Mouse (Mus musculus) stomach, embryonic 14.5 days (tissue): ENCODE measurements at regions not wholly inside any gene's neighbourhood (a gene's known extent, or its start where the extent isn't known, plus 50 kb on each side); places are given as distances from the start of the nearest gene placed in this dataset.

Experiments
- ATAC-seq: fragments of 200-750 bp; cut with Nextera tagmentation; 2 replicates; pipeline ENCODE4 v1.8.0; 2017; ENCODE audit warnings: low read depth, moderate TSS enrichment; ENCODE audit not compliant: insufficient number of reproducible peaks, insufficient read depth, low FRiP score
- H3K27ac ChIP-seq: fragments of 300-500 bp; sonication (generic); 2 replicates; pipeline ENCODE4 v1.5.1; 2014; ENCODE audit warnings: mild to moderate bottlenecking, low read length, moderate library complexity, mixed read lengths
- H3K27me3 ChIP-seq: fragments of 300-500 bp; sonication (generic); 2 replicates; pipeline ENCODE4 v1.6.1; 2014; ENCODE audit warnings: low read length, control low read depth, mixed read lengths; ENCODE audit not compliant: control insufficient read depth, insufficient read depth
- H3K36me3 ChIP-seq: fragments of 300-500 bp; sonication (generic); 2 replicates; pipeline ENCODE4 v1.6.1; 2014; ENCODE audit warnings: mild to moderate bottlenecking, control low read depth, low read length, moderate library complexity, mixed read lengths; ENCODE audit not compliant: control insufficient read depth, insufficient read depth
- H3K4me1 ChIP-seq: fragments of 300-500 bp; sonication (generic); 2 replicates; pipeline ENCODE4 v1.6.1; 2014; ENCODE audit warnings: low read length, control low read depth, mixed read lengths; ENCODE audit not compliant: control insufficient read depth, insufficient read depth
- H3K4me2 ChIP-seq: fragments of 300-500 bp; sonication (generic); replicated peaks from 2 replicates; pipeline ENCODE4 v1.6.1; 2014; ENCODE audit warnings: low read depth, low read length, control low read depth
- H3K4me3 ChIP-seq: fragments of 300-500 bp; sonication (generic); 2 replicates; pipeline ENCODE4 v1.5.1; 2014; ENCODE audit warnings: low read depth, low read length, control low read depth
- H3K9ac ChIP-seq: fragments of 300-500 bp; sonication (generic); replicated peaks from 2 replicates; pipeline ENCODE4 v1.6.1; 2014; ENCODE audit warnings: low read depth, mild to moderate bottlenecking, control low read depth, low read length, moderate library complexity, mixed read lengths
- H3K9me3 ChIP-seq: fragments of 300-500 bp; sonication (generic); 2 replicates; pipeline ENCODE4 v1.6.1; 2016; ENCODE audit warnings: low read depth, low read length, control low read depth; ENCODE audit not compliant: control insufficient read depth
- WGBS: fragments of 180-500 bp; shearing (Covaris S2); extraction: QIAGEN DNeasy Blood & Tissue Kit; methylation state at CpG from one replicate; pipeline ENCODE4 v1.1.7; 2014; 5-methylcytosine and 5-hydroxymethylcytosine counted together

DNA sequence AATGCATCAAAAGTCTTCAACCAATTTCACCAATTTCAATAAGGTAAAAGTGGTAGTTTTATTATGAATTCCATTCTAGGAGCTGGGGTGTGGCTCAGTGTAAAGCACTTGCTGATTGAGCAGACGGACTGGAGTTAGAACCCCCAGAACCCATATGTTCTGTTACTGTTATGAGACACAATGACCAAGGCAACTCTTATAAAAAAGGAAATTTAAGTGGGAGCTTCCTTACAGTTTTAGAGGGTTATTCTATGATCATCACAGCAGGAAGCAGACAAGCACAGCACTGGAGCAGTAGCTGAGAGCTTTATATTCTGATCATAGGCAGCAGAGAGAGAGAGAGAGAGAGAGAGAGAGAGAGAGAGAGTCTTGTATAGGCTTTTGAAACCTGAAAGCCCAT, 81.7 kb upstream of the 1700016C15Rik start:
- no peak overlapping the region for H3K27ac ChIP-seq
- no peak overlapping the region for H3K4me2 ChIP-seq
- WGBS, result 89% methylated on average over 1 of the region's 1 CpGs
- no peaks in the 10 kb centered on the region for H3K27me3 ChIP-seq
- H3K36me3 ChIP-seq, result no peaks in the 10 kb centered on the region
- no peak overlapping the region for H3K9ac ChIP-seq
- H3K9me3 ChIP-seq, result no peaks in the 10 kb centered on the region
- H3K4me1 ChIP-seq, result no peaks in the 10 kb centered on the region
- no peak overlapping the region for H3K4me3 ChIP-seq
- ATAC-seq, result no peak

DNA sequence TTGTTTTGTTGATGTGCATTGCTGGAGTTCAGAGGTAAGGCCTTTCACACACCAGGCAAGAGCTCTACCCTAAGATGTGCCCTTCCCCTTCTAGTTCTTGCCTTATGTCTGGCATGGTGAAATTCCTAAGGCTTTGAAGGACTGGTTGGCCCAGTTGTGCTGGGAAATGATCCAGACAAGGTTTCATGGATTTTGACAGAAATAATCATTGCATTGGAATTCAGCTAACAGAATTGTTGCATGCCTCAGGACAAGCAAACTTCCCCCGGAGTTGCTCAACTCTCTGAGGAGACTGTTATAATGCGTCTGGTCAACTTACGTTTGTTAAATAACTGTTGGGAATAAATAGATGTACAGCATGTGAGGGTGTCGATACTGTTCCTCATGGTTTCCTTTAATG, 80.6 kb upstream of the 1700016C15Rik start:
- H3K36me3 ChIP-seq, result no peaks in the 10 kb centered on the region
- H3K4me2 ChIP-seq, result no peak overlapping the region
- no peaks in the 10 kb centered on the region for H3K9me3 ChIP-seq
- no peak overlapping the region for H3K4me3 ChIP-seq
- ATAC-seq, result no peak
- no peaks in the 10 kb centered on the region for H3K27me3 ChIP-seq
- no peaks in the 10 kb centered on the region for H3K4me1 ChIP-seq
- WGBS, result 76% methylated on average over 4 of the region's 4 CpGs
- H3K27ac ChIP-seq, result no peak overlapping the region
- no peak overlapping the region for H3K9ac ChIP-seq

DNA sequence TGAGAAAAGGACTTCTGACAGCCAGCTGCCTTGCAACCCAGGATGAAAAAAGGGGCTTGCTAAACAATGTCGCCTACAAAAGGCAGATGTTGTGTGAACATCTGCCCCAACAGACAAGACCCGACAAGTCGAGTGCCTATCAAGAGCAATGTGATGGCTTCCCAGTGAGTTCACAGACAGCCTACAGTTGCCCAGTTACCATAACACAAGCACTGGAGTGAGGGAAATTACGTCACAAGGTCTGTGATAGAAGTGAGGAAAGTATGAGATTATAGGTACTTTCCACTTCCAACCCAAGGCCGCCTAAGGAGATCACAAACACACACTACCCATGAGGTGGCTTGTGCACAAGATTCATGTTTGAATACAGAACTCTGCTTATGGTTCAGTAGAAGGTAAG, 78.4 kb upstream of the 1700016C15Rik start:
- H3K27me3 ChIP-seq, result no peaks in the 10 kb centered on the region
- H3K4me3 ChIP-seq, result no peak overlapping the region
- H3K4me1 ChIP-seq, result no peaks in the 10 kb centered on the region
- no peaks in the 10 kb centered on the region for H3K36me3 ChIP-seq
- no peak overlapping the region for H3K27ac ChIP-seq
- no peak overlapping the region for H3K9ac ChIP-seq
- H3K4me2 ChIP-seq, result no peak overlapping the region
- WGBS, result 70% methylated on average over 5 of the region's 5 CpGs
- ATAC-seq, result no peak
- H3K9me3 ChIP-seq, result no peaks in the 10 kb centered on the region

DNA sequence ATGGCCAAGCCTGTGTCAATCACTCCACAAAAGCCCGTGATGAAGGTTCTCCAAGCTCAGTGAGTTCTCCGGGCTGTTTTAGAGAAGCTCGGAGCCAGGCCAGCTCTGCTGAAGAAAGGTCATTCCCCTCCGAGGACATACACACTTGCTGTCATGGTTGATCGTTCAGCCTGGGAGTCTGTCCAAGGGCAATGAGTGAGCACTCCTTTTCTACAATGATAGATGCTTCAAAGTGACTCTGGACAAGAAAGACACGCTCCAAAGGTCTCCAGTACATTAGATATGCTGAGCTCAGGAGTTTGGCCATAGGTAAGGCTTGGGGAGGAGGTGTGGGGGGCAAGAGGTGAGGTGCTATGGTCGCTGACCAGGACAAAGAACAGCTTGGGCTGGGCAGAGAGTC, 66.5 kb upstream of the 1700016C15Rik start:
- no peak overlapping the region for H3K27ac ChIP-seq
- H3K4me2 ChIP-seq, result no peak overlapping the region
- no peaks in the 10 kb centered on the region for H3K27me3 ChIP-seq
- no peak overlapping the region for H3K9ac ChIP-seq
- 74% methylated on average over 7 of the region's 7 CpGs for WGBS
- no peak overlapping the region for H3K4me3 ChIP-seq
- no peaks in the 10 kb centered on the region for H3K9me3 ChIP-seq
- ATAC-seq, result no peak
- no peaks in the 10 kb centered on the region for H3K36me3 ChIP-seq
- no peaks in the 10 kb centered on the region for H3K4me1 ChIP-seq

DNA sequence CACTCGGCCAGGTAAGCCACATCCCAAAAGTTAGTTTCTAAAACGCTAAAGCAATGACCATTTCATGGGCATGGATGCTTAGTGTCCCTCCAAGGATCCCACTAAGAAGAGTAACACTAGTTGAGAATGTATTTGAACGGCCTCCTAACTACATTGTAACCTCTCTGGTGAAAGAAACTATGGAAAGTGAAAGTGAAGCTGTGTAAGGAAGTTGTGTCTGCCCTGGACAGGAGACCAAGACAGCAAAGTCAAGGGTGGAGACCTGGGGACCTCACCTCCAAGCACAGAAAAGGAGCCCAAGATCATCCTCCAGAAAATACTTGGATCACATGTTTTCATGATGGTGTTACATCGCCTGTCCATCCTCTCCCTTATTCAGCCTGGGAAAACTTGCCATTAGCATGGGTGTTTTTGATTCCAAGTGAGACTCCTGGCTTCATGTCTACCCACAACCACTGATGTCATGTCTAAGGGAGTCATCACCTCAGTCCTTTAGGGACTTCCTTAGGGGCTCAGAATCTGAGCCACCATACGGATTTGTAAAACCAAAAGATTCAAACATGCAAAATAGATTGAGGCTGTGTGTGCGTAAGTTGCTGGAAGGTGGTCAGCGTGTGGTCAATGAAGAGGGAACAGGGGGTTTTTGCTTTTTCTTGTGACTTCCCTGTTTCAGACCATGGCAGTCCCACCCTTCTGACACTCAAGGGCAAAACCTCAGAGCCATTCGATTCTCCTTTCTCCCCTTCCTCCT, 62.4 kb upstream of the 1700016C15Rik start:
- no peaks in the 10 kb centered on the region for H3K4me1 ChIP-seq
- WGBS, result 85% methylated on average over 8 of the region's 8 CpGs
- H3K36me3 ChIP-seq, result no peaks in the 10 kb centered on the region
- no peak overlapping the region for H3K27ac ChIP-seq
- H3K9ac ChIP-seq, result no peak overlapping the region
- no peak for ATAC-seq
- no peaks in the 10 kb centered on the region for H3K9me3 ChIP-seq
- no peak overlapping the region for H3K4me2 ChIP-seq
- H3K27me3 ChIP-seq, result no peaks in the 10 kb centered on the region
- no peak overlapping the region for H3K4me3 ChIP-seq

DNA sequence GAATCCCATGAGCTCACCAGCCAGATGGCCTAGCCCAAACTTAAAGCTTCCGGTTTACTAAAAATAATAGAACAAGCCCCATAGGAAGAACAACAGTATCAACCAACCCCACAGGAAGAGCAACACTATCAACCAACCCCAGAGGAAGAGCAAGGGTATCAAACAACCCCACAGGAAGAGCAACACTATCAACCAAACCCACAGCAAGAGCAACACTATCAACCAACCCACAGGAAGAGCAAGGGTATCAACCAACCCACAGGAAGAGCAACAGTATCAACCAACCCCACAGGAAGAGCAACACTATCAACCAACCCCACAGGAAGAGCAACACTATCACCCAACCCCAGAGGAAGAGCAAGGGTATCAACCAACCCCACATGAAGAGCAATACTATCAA, 59.0 kb upstream of the 1700016C15Rik start:
- Histone ChIP-seq H3K9ac (no peak overlapping the region), H3K27ac (no peak overlapping the region), H3K4me2 (no peak overlapping the region), H3K27me3 (no peaks in the 10 kb centered on the region), H3K9me3 (no peaks in the 10 kb centered on the region), H3K4me1 (no peaks in the 10 kb centered on the region), H3K36me3 (no peaks in the 10 kb centered on the region), H3K4me3 (no peak overlapping the region)
- 86% methylated on average over 1 of the region's 1 CpGs for whole genome bisulfite sequencing
- ATAC-seq, result no peak

DNA sequence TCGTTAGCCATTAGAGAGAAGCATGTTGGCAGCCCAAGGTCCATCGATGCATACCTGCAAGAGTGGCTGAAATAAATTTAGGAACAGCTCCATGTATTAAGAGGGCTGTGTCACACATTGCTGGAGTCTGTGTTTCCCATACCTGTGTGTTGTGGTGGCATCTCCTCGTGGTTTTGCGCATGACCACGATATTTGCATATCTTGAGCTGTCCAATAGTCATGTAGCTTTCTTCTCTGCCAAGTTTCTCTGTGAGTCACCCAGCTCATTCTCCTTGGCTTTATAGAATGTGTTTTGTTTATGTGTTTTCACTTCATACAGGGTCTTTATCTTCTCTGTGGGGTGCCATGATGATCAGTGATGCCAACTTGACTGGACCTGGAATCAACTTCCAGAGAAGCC, 53.0 kb upstream of the 1700016C15Rik start:
- no peak overlapping the region for H3K27ac ChIP-seq
- H3K9ac ChIP-seq, result no peak overlapping the region
- no peaks in the 10 kb centered on the region for H3K36me3 ChIP-seq
- WGBS, result 93% methylated on average over 5 of the region's 5 CpGs
- no peak overlapping the region for H3K4me3 ChIP-seq
- H3K4me1 ChIP-seq, result no peaks in the 10 kb centered on the region
- H3K27me3 ChIP-seq, result no peaks in the 10 kb centered on the region
- no peaks in the 10 kb centered on the region for H3K9me3 ChIP-seq
- no peak overlapping the region for H3K4me2 ChIP-seq
- no peak for ATAC-seq

DNA sequence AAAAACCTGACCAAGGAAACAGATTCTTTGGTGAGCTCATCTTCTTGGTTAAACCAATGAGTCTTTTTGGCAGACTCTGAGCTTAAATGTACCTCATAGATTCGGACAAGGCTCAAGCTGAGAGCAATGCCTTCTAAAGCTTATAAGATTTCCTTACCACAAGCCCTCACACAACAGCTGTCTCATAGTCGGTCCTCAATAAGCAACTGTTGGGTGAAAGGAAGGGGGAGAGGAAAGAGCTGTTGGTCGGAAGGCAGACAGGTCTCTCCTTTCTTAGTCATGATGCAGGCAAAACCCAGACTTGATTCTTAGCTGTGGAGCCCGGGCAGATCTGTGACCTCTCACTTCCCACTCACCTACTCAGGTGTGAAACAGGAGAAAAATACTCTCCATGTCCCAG, 50.8 kb upstream of the 1700016C15Rik start:
- WGBS, result 83% methylated on average over 4 of the region's 4 CpGs
- H3K4me2 ChIP-seq, result no peak overlapping the region
- H3K9me3 ChIP-seq, result no peaks in the 10 kb centered on the region
- no peak overlapping the region for H3K9ac ChIP-seq
- H3K4me3 ChIP-seq, result no peak overlapping the region
- no peak overlapping the region for H3K27ac ChIP-seq
- H3K27me3 ChIP-seq, result no peaks in the 10 kb centered on the region
- no peak for ATAC-seq
- no peaks in the 10 kb centered on the region for H3K4me1 ChIP-seq
- H3K36me3 ChIP-seq, result no peaks in the 10 kb centered on the region
